Mouse (Mus musculus): ENCODE data around the gene Zcchc8.
"Not testable (repeated sequence)": the region's sequence is repeated elsewhere in the genome, so short reads cannot be mapped to it uniquely, and the experiment has no call there.

Gene Zcchc8
- long read RNA-seq, experiment 1, full-length matches to known transcripts, result 10 of 13 reads
- long read RNA-seq, experiment 1, partial matches to known transcripts, result 0 of 13 reads
- long read RNA-seq, experiment 1, other reads (novel, unspliced or antisense), result 3 of 13 reads
- long read RNA-seq, experiment 2, full-length matches to known transcripts, result 9 of 14 reads
- long read RNA-seq, experiment 2, partial matches to known transcripts, result 2 of 14 reads
- long read RNA-seq, experiment 2, other reads (novel, unspliced or antisense), result 3 of 14 reads

DNA sequence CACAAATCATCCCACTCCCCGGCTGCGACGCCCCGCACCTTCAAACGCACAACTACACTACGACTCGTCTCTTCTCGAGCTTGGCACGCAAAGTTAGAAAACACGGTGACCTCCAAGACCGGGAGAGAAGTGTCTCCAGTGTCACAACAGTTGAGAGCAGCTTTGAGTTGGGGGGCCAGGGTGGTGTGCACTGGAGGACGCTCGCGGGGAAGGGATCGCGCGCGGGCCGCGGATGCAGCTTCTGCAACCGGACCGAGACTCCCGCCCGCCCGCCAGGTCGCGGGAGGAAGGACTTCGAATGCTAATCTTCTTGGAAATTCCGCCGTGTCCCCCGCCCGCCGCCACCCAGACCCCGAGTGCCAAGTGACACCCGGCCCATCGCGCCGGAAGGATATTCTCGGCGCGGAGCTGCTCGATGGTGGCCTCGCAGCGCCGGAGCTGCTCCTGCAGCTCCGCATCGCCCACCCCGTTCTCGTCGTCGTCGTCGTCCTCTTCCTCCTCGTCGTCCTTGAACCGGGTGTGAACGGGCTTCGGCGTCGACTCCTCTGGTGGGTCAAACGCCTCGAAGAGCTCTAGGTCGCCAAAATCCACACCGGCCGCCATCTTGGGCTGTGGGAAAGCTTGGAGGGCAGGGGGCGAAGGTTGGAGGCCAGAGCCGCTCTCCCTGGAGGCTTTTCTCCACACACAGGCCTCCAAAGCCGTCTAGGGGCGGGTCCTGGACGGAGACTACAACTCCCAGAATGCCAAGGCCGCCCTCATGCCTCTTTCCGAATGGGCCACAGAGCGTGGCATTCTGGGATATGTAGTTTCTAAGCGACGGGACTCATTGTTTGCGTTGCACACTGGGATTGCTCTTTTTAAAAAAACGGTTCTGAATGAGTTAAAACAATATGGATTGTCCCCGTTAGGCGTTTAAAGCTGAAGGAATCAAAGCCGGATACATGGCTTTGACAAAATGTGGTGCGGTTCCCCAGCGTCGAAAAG, at the start of gene Zcchc8:
Gene Zcchc8 (minus strand): TSS at position 773 of the 984 bp plus-strand sequence.
- intact Hi-C loops (cut with DNase I), result no loop called here

DNA sequence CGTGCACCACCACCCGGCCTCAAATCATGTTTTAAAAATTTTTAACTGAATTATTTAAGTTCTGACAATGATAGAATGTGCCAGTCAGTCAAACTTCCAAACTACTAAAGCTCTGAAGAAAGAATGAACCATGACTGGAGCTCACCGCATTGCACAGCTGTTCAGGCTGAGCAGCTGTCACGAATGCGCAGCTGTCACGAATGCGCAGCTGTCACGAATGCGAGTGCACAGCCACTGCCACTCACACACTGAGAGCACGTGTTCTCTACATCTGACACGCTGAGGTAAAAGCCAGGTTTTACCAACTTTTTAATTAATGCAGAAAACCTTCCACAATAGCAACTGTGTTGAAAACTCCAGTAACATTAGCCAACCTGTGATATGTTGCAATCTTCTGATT, 45.6 kb upstream of the Zcchc8 start:
- intact Hi-C loops (cut with DNase I), result not testable (repeated sequence)

DNA sequence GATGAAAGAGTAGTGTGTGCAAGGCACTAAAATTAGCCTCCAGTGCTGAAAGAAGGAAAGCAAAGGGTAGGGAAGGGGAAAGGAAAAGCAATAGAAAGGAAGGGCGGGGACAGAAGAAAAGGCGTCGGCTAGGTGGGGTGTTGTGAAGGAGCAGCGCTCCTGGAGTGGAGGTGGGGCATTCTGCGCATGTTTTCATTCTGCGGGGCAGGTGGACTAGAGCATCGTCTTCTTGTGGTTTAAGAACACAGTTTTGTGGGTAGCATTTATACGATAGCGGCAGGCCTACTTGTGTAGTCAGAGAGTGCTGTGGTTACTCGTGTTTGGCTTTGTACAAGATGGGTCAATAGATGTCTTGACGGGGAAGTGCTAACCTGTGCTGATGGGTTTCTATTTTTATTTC, 44.6 kb upstream of the Zcchc8 start:
- intact Hi-C loops (cut with DNase I), result no loop called here

DNA sequence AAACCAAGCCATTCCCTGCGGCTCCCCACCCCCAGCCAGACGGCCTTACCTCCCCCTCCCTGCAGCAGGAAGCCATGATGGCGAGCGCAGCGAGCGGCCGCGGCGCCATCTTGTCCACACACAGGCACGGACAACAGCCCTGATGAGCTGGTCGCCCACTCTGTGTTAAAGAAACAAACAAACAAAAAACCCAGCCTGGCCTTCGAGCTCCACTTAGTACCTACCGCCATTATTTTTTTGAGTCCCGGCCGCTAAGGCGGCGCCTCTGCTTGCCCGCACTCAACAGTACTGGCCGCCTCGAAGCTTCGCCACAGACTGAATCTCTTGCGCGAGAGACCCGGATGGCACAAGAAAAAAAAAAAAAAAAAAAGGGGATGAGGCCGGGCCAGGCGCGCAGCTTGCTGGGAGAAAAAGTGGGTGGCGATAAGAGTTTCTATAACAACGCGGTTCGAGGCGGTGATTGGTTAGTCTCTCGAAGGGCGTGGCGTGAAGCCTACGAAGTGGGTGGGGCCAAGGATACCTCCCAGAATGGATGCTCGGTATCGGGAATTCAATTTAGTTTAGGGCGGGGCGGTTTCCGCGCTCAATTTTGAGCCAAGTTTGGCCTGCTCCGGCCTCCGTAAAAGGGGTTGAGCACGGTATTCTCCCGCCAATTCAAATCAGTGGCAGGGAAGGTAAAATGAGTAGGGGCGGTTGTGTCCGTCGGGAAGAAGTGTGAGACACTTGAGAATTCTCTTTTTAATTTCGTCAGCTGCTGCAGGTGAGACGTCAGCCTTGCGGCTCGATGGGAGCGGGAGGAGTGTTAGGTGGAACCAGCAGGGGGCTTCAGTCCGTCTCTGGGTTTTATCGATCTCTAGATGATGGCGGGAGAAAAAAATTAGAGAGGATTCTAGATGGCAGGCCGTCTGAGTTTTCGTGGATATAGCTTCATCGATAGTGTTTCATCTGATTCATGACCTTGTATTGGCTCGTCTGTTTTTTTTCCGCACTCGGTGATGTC, 28.5 kb upstream of the Zcchc8 start, which contains the start of the genes Rsrc2 and Kntc1:
Gene Rsrc2 (minus strand): TSS at position 350 of the 1,000 bp plus-strand sequence.
Gene Kntc1 (plus strand): TSS at position 652 of the 1,000 bp plus-strand sequence.
- intact Hi-C loops (cut with DNase I), result loop anchor here (1.0 kb wide), 1 partner anchor 158 kb away; the partner anchor contains the start of gene Denr

DNA sequence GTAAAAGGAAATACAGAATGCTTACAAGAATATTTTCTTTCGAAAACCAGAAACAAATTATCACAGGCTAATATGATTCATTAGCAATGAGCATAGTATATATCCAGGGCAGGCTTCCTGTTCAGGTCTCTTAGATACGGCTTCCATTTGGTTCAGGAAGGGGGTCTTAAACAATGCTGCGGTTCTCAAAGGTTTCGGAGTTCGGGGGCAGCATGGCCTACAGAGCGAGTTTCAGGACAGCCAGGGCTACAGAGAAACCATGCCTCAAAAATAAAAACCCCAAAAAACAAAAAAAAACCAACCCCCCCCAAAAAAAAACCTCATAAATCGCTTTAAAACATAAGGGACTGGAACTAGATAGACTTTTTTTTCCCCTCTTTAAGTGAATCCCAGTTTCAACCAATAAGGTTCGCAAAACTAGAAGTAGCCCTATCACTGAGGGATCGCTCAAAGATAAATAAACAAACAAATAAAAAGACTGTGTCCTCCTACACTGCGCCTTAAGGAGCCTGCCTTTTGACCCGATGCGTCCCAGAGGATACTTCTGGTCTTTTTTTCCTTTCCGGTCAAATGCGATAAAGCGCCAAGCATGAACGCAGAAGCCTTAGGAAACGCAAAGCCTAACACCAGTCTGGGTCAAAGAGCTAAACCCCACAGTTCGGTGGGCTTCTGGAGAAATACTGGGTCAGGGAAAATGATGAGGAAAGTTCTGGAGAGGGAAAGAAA, 27.6 kb upstream of the Zcchc8 start:
- intact Hi-C loops (cut with DNase I), result loop anchor here (1.0 kb wide), 1 partner anchor 159 kb away; the partner anchor contains the start of gene Denr

DNA sequence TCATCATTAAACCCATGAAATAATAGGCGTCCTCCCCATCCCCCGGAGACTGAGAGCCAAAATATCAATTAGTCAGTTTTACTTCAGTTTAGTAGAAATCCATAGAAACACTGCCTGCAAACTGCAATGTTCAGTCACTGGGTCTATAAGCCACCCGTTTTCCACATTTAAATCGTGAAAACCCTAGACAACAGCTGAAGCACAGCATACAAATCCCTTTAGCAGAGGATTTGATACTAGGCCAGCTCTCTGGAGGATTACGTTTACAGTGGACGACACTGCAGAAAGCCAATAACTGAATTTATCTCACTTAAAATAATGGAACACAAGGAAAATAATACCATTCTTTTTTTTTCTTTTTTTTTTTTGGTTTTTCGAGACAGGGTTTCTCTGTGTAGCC, 26.7 kb upstream of the Zcchc8 start:
- intact Hi-C loops (cut with DNase I), result no loop called here

DNA sequence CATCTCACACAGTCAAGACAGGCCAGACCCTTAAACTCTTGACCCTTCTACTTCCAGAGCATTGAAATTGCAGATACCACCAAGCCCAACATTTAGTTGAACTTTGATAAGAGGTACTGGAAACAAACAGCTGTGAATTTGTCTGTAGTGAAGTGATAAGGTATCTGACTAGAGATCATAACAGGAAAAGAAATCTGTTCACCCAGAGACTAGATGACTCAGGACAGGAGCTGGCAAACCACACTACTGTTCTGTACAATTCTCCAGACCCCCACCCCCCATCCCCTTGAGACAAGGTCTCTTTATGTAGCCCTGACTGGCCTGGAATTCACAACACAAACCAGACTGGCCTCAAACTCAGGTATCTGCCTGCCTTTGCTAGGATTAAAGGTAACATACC, 25.4 kb upstream of the Zcchc8 start:
- intact Hi-C loops (cut with DNase I), result no loop called here

DNA sequence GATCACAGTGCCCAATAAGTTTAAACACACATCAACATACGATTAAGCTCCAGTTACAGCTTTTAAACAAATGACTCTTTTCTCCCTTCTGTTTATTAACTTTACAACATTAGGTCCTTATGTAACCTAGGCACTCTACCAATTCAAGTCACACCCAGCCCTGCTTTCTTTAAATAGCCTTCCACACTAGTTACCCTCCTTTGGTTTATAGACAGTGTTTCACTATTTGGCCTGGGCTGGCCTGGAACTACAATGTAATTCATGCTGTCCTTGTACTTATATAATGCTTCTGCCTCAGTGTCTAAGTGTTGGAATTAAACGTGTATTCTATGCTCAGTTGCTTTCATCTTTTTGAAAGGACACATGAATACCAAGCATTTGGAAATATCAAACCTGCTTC, 23.5 kb upstream of the Zcchc8 start:
- intact Hi-C loops (cut with DNase I), result loop anchor here (5.0 kb wide), 1 partner anchor 37 kb away; no protein-coding TSS in a partner anchor

DNA sequence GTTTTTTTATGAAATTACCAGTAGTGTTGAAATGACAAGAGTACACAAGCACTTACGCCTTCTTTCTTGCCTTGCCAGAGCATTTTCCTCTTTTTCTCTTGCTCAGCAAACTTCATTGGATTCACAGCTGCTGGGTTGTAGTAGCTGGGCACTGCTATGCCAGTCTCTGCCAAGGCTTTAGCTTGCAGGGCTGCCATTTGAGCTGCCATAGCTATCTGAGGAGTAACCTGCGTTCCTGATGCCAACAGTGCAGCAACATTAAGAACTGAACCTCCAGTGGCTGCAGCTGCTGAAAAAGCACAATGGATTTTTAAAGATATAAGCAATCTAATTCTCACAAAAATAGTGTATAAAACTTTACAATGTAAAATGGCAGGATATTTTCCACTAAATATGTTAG, 10.1 kb upstream of the Zcchc8 start:
- intact Hi-C loops (cut with DNase I), result loop anchor here (10.0 kb wide), 1 partner anchor 664 kb away; no protein-coding TSS in a partner anchor

DNA sequence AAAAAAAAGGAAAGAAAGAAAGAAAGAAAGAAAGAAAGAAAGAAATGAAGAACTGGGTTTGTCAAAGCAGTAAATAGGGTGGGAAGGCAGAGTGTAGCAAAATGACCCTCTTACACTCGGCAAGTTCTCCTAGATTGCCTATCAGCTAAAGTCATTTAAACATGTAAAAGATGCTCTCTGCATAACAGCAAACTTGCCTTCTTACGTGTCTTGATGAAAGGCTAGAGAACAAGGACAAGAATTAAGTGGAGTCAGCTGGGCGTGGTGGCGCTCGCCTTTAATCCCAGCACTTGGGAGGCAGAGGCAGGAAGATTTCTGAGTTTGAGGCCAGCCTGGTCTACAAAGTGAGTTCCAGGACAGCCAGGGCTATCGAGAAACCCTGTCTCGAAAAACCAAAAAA, 2.9 kb upstream of the Zcchc8 start:
- intact Hi-C loops (cut with DNase I), result not testable (repeated sequence)

DNA sequence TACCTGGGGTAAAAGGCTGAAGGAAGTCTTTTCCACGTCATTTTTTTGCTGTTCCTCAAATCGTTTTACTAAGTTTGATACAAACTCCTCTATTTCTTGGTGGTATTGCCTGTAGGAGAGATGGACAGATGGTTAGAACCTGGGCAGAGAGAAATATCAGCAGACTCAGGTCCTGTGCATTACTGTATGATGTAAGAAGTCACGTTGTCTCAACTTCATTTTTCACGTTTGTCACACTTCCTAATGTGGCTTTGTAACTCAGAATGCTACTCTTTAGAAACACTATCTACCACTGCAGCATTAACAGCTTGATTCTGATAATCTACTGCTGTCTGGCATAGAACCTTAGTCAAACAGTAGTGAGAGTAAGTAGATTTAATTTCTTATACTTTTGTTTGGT, 6.3 kb downstream of the Zcchc8 start:
- intact Hi-C loops (cut with DNase I), result no loop called here

DNA sequence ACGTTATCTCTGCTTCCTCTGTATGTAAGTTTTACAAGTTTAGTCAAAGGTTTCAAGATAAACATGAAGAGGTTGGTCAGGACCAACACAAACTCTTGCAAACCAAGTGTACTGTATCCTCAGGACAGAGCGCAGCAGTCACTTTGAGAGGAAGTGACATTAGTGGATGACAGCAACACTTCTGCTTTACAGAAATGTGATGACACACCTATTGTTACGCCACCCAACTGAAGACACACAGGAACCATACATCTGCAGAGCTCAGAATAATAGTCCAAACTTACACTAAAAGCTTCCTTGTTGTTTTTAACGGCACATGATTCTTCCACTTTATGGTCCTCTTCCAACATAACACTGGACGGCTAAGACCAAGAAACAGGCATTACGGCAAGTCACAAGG, 7.1 kb downstream of the Zcchc8 start:
- intact Hi-C loops (cut with DNase I), result no loop called here

DNA sequence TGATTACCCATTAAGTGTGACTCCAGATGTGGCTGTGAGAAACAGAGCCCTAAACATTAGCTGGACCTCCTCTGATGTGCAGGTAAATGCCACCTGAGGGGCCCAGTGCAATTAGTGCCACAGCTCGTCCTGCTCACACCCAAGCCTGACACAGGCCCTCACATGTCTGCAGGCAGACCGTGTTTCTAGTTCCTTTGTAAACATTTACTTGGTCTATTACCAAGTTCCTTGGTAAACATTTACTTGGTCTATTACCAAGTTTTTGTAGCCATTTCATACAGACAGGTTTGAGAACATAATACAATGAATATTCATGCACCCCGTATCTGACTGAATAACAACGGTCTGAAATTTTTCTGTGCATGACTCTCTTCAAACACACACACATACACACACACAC, 11.3 kb downstream of the Zcchc8 start:
- intact Hi-C loops (cut with DNase I), result loop anchor here (5.0 kb wide), 1 partner anchor 33 kb away; no protein-coding TSS in a partner anchor

DNA sequence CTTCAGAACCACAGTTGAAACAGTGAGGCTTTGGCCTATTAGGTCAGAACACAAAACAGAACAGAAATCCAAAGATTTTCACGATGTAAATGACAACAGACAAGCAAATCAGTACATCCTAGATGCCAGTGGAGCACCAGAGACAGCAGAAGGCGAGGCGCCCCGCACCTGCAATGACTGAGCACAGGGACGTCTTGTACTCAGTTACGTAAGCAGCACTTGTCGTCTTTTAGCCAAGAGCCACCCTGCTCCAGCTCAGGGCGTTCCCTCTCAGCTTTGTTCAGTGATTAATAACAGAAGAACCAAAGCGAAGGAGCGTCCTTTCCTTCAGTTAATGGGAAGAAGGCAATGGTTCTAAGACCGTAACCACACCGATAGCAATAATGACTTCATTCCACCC, 12.3 kb downstream of the Zcchc8 start:
- intact Hi-C loops (cut with DNase I), result loop anchor here (5.0 kb wide), 1 partner anchor 34 kb away; no protein-coding TSS in a partner anchor

DNA sequence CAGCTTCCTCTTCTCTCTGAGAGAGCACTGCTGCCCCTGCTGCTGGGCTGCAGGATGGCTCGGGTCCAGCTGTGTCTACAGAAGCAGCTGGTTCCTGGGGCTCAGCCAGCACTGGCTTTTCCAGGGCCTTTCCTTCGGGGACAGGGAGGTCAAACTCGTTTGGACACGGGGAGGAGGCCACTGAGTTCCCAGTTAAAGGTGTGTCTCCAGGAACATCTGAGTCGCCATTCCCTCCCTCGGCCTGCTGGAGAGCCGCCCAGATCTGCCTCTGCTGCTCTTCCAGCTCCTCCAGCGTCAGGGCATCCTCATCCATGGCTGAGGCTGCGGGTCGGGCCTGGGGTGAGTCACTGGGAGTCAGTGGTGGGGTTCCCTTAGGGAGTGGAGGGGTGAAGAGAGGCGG, 20.3 kb downstream of the Zcchc8 start:
- intact Hi-C loops (cut with DNase I), result no loop called here

DNA sequence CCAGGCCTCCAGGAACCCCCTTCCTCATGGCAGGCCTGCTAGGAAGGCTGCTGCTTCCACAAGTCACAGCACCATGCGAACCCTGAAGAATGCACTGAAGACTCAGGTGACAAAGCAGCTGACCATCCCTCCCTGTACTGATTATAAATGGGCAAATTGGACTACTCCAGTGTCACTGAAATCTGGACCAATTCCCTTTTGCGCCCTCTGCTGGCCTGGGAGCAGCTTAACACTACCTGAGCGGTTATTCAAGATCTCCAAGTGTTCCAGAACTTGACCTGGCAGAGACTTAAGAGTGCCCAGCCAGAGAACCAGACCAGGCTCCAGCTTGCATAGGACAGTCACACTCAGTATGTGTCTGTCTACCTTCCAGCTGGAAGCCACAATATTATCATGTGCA, 21.7 kb downstream of the Zcchc8 start:
- intact Hi-C loops (cut with DNase I), result loop anchor here (1.0 kb wide), 1 partner anchor 73 kb away; no protein-coding TSS in a partner anchor

DNA sequence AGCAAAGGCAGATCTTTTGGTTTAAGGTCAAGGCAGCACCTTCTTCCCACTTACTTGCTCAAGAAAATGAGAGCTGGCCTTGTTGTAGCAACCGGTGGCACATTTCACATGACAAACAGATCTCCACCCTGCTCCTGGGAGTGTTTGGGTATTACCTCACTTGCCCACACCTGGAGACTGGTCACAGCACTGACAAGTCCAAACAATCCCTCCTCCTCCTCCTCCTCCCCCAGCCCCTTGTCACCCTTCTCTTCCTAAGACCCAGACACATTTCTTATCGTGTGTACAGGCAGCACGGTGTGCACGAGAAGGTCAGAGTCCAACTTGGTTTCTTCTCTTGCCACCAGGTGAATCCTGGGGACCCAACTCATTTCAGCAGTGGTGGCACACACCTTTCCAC, 23.9 kb downstream of the Zcchc8 start:
- intact Hi-C loops (cut with DNase I), result no loop called here

DNA sequence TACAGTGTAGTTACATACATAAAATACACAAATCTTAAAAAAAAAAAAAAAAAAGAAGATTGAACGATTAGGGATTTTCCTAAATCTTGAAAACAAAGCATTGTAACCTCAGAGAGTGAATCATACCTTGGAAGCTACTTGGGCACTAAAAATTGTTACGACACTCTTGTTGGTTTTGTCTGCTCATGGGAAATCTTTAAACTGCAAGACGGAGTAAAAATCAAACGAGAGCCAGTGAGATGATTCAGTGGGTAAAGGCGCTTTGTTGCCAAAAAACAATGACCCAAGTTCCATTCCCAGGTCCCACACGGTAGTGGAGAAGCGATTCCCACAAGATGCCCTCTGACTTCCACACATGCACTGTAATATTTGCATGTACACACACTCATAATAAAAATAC, 24.7 kb downstream of the Zcchc8 start:
- intact Hi-C loops (cut with DNase I), result no loop called here

DNA sequence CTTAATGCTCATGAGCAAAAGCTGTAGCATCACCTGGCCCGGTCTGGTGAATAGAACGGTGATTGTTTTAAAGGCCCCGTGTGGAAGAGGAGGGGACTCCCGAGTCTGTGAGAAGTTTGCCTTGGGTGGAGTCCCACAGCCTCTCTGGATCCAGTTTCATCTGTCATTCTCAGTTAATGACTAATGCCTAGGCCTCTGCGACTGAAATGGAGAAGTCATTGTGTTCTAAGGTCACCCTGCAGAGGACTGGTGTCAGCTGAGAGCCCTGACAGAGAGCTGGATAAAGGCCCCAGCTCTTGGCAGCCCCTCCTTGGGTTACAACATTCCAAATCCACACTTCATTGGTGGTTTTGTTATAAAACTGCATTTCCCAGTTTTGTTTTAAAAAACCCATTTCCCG, 26.4 kb downstream of the Zcchc8 start:
- intact Hi-C loops (cut with DNase I), result no loop called here
